Mouse (Mus musculus): ENCODE measurements around the gene Dap.

DNA sequence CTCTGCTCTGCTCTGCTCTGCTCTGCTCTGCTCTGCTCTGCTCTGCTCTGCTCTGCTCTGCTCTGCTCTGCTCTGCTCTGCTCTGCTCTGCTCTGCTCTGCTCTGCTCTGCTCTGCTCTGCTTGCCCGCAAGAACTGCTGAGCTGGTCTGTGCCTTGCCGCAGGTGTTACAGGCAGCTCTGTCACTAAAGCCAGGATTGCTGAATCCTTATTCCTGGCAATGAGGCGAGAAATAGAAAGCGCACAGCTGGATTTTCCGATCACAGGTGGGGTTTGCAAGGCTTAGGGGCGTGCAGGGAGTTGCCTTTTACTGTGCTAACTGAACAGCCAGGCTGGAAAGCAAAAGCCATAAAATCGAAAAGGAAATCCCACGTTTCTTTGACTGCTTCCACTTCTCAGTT lies 47.5 kb upstream of the Dap start:
- TF ChIP-seq EP300 (IDR thresholded peaks at IDR 0.05; ENCODE audit: low read depth) (no peak), CTCF (IDR thresholded peaks at IDR 0.05; ENCODE audit: low read depth) (no peak)

Measured in liver, postnatal 0 days (tissue).